Comparison of ENCODE assay signal across 30 mouse cellular contexts in the genomic region with DNA sequence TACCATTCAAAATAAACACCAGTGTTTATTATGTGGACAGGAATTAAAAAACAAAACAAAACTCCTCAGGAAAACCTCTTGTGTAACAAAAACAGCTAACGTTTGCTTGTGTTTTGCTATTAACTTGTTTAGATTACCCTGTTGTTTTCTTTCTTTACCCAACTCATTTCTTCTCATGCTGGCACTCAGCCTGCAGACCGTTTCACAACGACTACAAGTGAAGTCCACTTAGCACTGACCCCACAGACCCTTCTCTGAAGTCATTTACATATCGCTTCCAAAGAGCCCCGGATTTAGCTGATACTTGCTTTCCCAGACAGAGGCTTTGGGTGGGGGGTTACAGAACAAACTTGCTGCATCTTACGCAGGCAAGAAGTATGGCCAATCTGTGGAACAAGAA.
DNase-seq lines count a peak whose midpoint lies in the region; ATAC-seq and TF ChIP-seq lines count a peak whose summit lies in the region.
"Had no signal": no experiment of that assay in that cellular context is flagged by ENCODE, and none has a peak within 500 bp of the region (broad histone marks: within the 10 kb centered on the region; RNA-seq: fewer than 3 reads in every experiment).

No protein-coding gene starts in this region.

- no peak for TF ChIP-seq POLR2A in lung, adult 2 months (IDR thresholded peaks at IDR 0.05; ENCODE audit: borderline replicate concordance, extremely low read depth, low read depth, low read length)

- no peak; the same call in 1 of the 2 replicates for ATAC-seq in lung, embryonic 14.5 days (ENCODE audit: insufficient read depth)
- ATAC-seq in lung, postnatal 0 days, result peak; percentile 59
- ATAC-seq in forebrain, postnatal 0 days, result no peak
- ATAC-seq: CD4-positive, CD25-positive, alpha-beta regulatory T cell, adult 4 months; forebrain, embryonic 15.5 days; hindbrain, embryonic 16.5 days had no signal

- peaks cover 18% of the 10 kb centered on the region; the same call in 1 of the 2 replicates for H3K4me1 ChIP-seq in lung, embryonic 14.5 days (ENCODE audit: insufficient read depth)
- no peaks in the 10 kb centered on the region for H3K4me1 ChIP-seq in lung, adult 2 months (ENCODE audit: control insufficient read depth, insufficient read depth, low read length)
- H3K4me1 ChIP-seq in lung, postnatal 0 days (ENCODE audit: insufficient read depth, low read depth, low read length), result no peaks in the 10 kb centered on the region; the same call in 1 of the 2 replicates
- no peaks in the 10 kb centered on the region for H3K4me1 ChIP-seq in forebrain, postnatal 0 days (ENCODE audit: insufficient read depth)
- H3K4me1 ChIP-seq: forebrain, embryonic 12.5 days; forebrain, embryonic 15.5 days; heart, embryonic 15.5 days; hindbrain, embryonic 10.5 days; hindbrain, embryonic 13.5 days had no signal

- TF ChIP-seq EP300 in lung, postnatal 0 days (IDR thresholded peaks at IDR 0.05), result peak; percentile 59

- H3K36me3 ChIP-seq in lung, embryonic 14.5 days (ENCODE audit: insufficient read depth), result no peaks in the 10 kb centered on the region
- H3K36me3 ChIP-seq in lung, postnatal 0 days (ENCODE audit: insufficient read depth, low read length), result no peaks in the 10 kb centered on the region
- no peaks in the 10 kb centered on the region for H3K36me3 ChIP-seq in forebrain, postnatal 0 days (ENCODE audit: insufficient read depth)
- H3K36me3 ChIP-seq: embryonic facial prominence, embryonic 10.5 days; embryonic facial prominence, embryonic 13.5 days; forebrain, embryonic 12.5 days; forebrain, embryonic 15.5 days; heart, embryonic 12.5 days; heart, embryonic 15.5 days; hindbrain, embryonic 10.5 days; hindbrain, embryonic 13.5 days had no signal

- TF ChIP-seq CTCF in lung, embryonic 14.5 days (IDR thresholded peaks at IDR 0.05; ENCODE audit: low read depth), result no peak
- TF ChIP-seq CTCF in lung, adult 2 months (IDR thresholded peaks at IDR 0.05; ENCODE audit: insufficient read depth, low read length), result no peak
- TF ChIP-seq CTCF in lung, postnatal 0 days (IDR thresholded peaks at IDR 0.05), result no peak
- TF ChIP-seq CTCF in forebrain, postnatal 0 days (IDR thresholded peaks at IDR 0.05; ENCODE audit: low read depth), result no peak

- H3K4me3 ChIP-seq in lung, embryonic 14.5 days (ENCODE audit: low read depth, low read length), result no peak overlapping the region
- H3K4me3 ChIP-seq in lung, adult 2 months (replicated peaks; ENCODE audit: extremely low read depth, low read depth, low read length), result no peak overlapping the region
- H3K4me3 ChIP-seq in lung, postnatal 0 days (ENCODE audit: low read depth, low read length), result no peak overlapping the region
- H3K4me3 ChIP-seq in forebrain, postnatal 0 days (ENCODE audit: low read depth, low read length), result no peak overlapping the region
- H3K4me3 ChIP-seq: embryonic facial prominence, embryonic 10.5 days; embryonic facial prominence, embryonic 13.5 days; erythroblast, embryonic 14.5 days; forebrain, embryonic 12.5 days; forebrain, embryonic 15.5 days; gastrocnemius, adult 2 months; heart, embryonic 12.5 days; heart, embryonic 15.5 days; hindbrain, embryonic 10.5 days; hindbrain, embryonic 13.5 days had no signal

- H3K4me2 ChIP-seq in lung, embryonic 14.5 days, result no peak overlapping the region
- no peak overlapping the region for H3K4me2 ChIP-seq in lung, postnatal 0 days (replicated peaks; ENCODE audit: low read depth, low read length)
- H3K4me2 ChIP-seq in forebrain, postnatal 0 days (ENCODE audit: low read depth), result no peak overlapping the region
- H3K4me2 ChIP-seq: embryonic facial prominence, embryonic 13.5 days; forebrain, embryonic 12.5 days; forebrain, embryonic 15.5 days; heart, embryonic 12.5 days; heart, embryonic 15.5 days; hindbrain, embryonic 13.5 days had no signal

- H3K9ac ChIP-seq in lung, embryonic 14.5 days, result no peak overlapping the region
- no peak overlapping the region for H3K9ac ChIP-seq in lung, postnatal 0 days (replicated peaks; ENCODE audit: low read depth)
- H3K9ac ChIP-seq in forebrain, postnatal 0 days, result no peak overlapping the region
- H3K9ac ChIP-seq: embryonic facial prominence, embryonic 13.5 days; forebrain, embryonic 12.5 days; forebrain, embryonic 15.5 days; heart, embryonic 12.5 days; heart, embryonic 15.5 days; hindbrain, embryonic 13.5 days had no signal

- DNase-seq in lung, embryonic 14.5 days, result peak; percentile 80
- no peak for DNase-seq in lung, adult 2 months
- DNase-seq in lung, postnatal 0 days (ENCODE audit: low spot score), result peak; percentile 86
- no peak for DNase-seq in lung, adult 18-20 months
- DNase-seq in lung, postnatal 10 days, result peak; percentile 54
- DNase-seq in lung, postnatal 4 days, result peak; percentile 43 to 80
- no peak for DNase-seq in forebrain, postnatal 0 days
- DNase-seq: adrenal gland, adult 2 months; adrenal gland, postnatal 14 days; cerebellum, adult 11-12 months; cerebellum, adult 8-10 months; cerebellum, postnatal 10 days; cerebellum, postnatal 36 days; embryo, embryonic 11 days; gastrocnemius, adult 2 months; gastrocnemius, postnatal 14 days; heart, adult 11 months; heart, postnatal 10 days; heart, postnatal 36 days had no signal

- peak overlapping the region; percentile 12 for H3K27ac ChIP-seq in lung, embryonic 14.5 days (ENCODE audit: low read depth)
- H3K27ac ChIP-seq in lung, postnatal 0 days (ENCODE audit: low read length), result peak overlapping the region; percentile 38
- no peak overlapping the region for H3K27ac ChIP-seq in forebrain, postnatal 0 days (ENCODE audit: low read depth, low read length)
- H3K27ac ChIP-seq: embryonic facial prominence, embryonic 10.5 days; embryonic facial prominence, embryonic 13.5 days; forebrain, embryonic 12.5 days; forebrain, embryonic 15.5 days; gastrocnemius, adult 2 months; heart, embryonic 15.5 days; hindbrain, embryonic 10.5 days; hindbrain, embryonic 13.5 days had no signal

- 32% methylated on average over 6 of the region's 6 CpGs for WGBS in lung, embryonic 14.5 days
- WGBS in lung, adult 2 months, result 43% methylated on average over 6 of the region's 6 CpGs
- 30% methylated on average over 6 of the region's 6 CpGs for WGBS in lung, postnatal 0 days
- WGBS in forebrain, postnatal 0 days, result 28% methylated on average over 6 of the region's 6 CpGs

- no peaks in the 10 kb centered on the region for H3K9me3 ChIP-seq in lung, embryonic 14.5 days (ENCODE audit: low read depth, low read length)
- H3K9me3 ChIP-seq in lung, postnatal 0 days (ENCODE audit: low read length), result no peaks in the 10 kb centered on the region
- no peaks in the 10 kb centered on the region for H3K9me3 ChIP-seq in forebrain, postnatal 0 days (ENCODE audit: low read length)
- H3K9me3 ChIP-seq: embryonic facial prominence, embryonic 10.5 days; embryonic facial prominence, embryonic 13.5 days; forebrain, embryonic 12.5 days; forebrain, embryonic 15.5 days; heart, embryonic 12.5 days; heart, embryonic 15.5 days; hindbrain, embryonic 10.5 days; hindbrain, embryonic 13.5 days had no signal

- no peaks in the 10 kb centered on the region for H3K27me3 ChIP-seq in lung, embryonic 14.5 days (ENCODE audit: insufficient read depth, low read length)
- H3K27me3 ChIP-seq in lung, postnatal 0 days (replicated peaks; ENCODE audit: insufficient read depth, low read length), result no peaks in the 10 kb centered on the region
- no peaks in the 10 kb centered on the region for H3K27me3 ChIP-seq in forebrain, postnatal 0 days (ENCODE audit: insufficient read depth, low read length)
- H3K27me3 ChIP-seq: embryonic facial prominence, embryonic 13.5 days; forebrain, embryonic 12.5 days; forebrain, embryonic 15.5 days; heart, embryonic 12.5 days; heart, embryonic 15.5 days; hindbrain, embryonic 13.5 days had no signal

Comparison
In these comparisons a context has a peak if more than half of its experiments do, and no peak if none do; other contexts are left out.
1. DNase-seq: peak in lung, embryonic 14.5 days (single experiment), lung, postnatal 0 days (single experiment), lung, postnatal 10 days (single experiment) and lung, postnatal 4 days (2 of 2); none in lung, adult 2 months (single experiment), lung, adult 18-20 months (0 of 2) and forebrain, postnatal 0 days (single experiment).